Mouse (Mus musculus) heart, postnatal 0 days (tissue): Measurements from ENCODE around the gene Tacc3.

Source experiments
- CTCF ChIP-seq: IDR thresholded peaks from 2 replicates; pipeline ENCODE4 v1.5.1; 2016; ENCODE audit warnings: antibody characterized with exemption, control low read depth, low read depth
- EP300 ChIP-seq: IDR thresholded peaks from 2 replicates; pipeline ENCODE4 v1.6.1; 2016; ENCODE audit warnings: antibody characterized with exemption, low read depth

GRCm38 (mm10) chr5:33697534-33697933 lies 39.6 kb downstream of the Tacc3 start:
- TF ChIP-seq CTCF = no peak
- TF ChIP-seq EP300 = no peak
